Mouse (Mus musculus) intestine, postnatal 0 days (tissue): ENCODE data around the gene Baz1b. TPM values are rescaled to one million over a fixed set of nuclear protein-coding genes. Genes with fewer than 3 reads are reported as not detected.
A peak's percentile ranks its signal among the peaks of the same experiment; 100 is the strongest.

Experiments used
- ATAC-seq: fragments of 200-750 bp; cut with Nextera tagmentation; 2 replicates; pipeline ENCODE4 v1.8.0; 2017; ENCODE audit warnings: mild to moderate bottlenecking, moderate TSS enrichment, moderate library complexity
- H3K27ac ChIP-seq: fragments of 300-500 bp; sonication (generic); 2 replicates; pipeline ENCODE4 v1.5.1; 2014; ENCODE audit warnings: mild to moderate bottlenecking, low read depth, low read length, moderate library complexity
- H3K27me3 ChIP-seq: fragments of 300-500 bp; sonication (generic); replicated peaks from 2 replicates; pipeline ENCODE4 v1.6.1; 2014; ENCODE audit warnings: low read length, mixed read lengths; ENCODE audit not compliant: control insufficient read depth, insufficient read depth
- H3K36me3 ChIP-seq: fragments of 300-500 bp; sonication (generic); 2 replicates; pipeline ENCODE4 v1.6.1; 2014; ENCODE audit warnings: mild to moderate bottlenecking, moderate library complexity; ENCODE audit not compliant: control insufficient read depth, insufficient read depth
- H3K4me1 ChIP-seq: fragments of 300-500 bp; sonication (generic); replicated peaks from 2 replicates; pipeline ENCODE4 v1.6.1; 2014; ENCODE audit warnings: antibody characterized with exemption, low read length, mixed read lengths; ENCODE audit not compliant: control insufficient read depth, insufficient read depth
- H3K4me2 ChIP-seq: fragments of 300-500 bp; sonication (generic); replicated peaks from 2 replicates; pipeline ENCODE4 v1.6.1; 2014; ENCODE audit warnings: low read depth, mild to moderate bottlenecking, moderate library complexity
- H3K4me3 ChIP-seq: fragments of 300-500 bp; sonication (generic); 2 replicates; pipeline ENCODE4 v1.5.1; 2014; ENCODE audit warnings: low read depth, low read length
- H3K9ac ChIP-seq: fragments of 300-500 bp; sonication (generic); 2 replicates; pipeline ENCODE4 v1.6.1; 2014; ENCODE audit warnings: mild to moderate bottlenecking, low read depth, low read length
- H3K9me3 ChIP-seq: fragments of 300-500 bp; sonication (generic); 2 replicates; pipeline ENCODE4 v1.6.1; 2016; ENCODE audit warnings: mixed run types; ENCODE audit not compliant: control insufficient read depth
- CTCF ChIP-seq: sonication (generic); IDR thresholded peaks from 2 replicates; pipeline ENCODE4 v1.5.1; 2016; ENCODE audit warnings: low read depth, mild to moderate bottlenecking, control low read depth, antibody characterized with exemption, moderate library complexity
- WGBS: fragments of 180-500 bp; shearing (Covaris S2); extraction: QIAGEN DNeasy Blood & Tissue Kit; methylation state at CpG from one replicate; pipeline ENCODE4 v1.1.7; 2014; 5-methylcytosine and 5-hydroxymethylcytosine counted together
- polyA plus RNA-seq: library from polyadenylated mRNA; unstranded; fragments of >200 nt; fragmentation: Nextera tagmentation; extraction: Ambion mirVana; gene quantifications from 2 replicates; pipeline ENCODE4 v1.2.1, GENCODE M21; 2015

Baz1b gene
- polyA plus RNA-seq, 1 experiment from 2014 or later, result 11.0 TPM

- Histone ChIP-seq H3K27ac (no peak overlapping the region), H3K27me3 (peaks cover 19% of the 10 kb centered on the region), H3K4me3 (no peak overlapping the region), H3K4me2 (no peak overlapping the region), H3K36me3 (no peaks in the 10 kb centered on the region), H3K4me1 (peaks cover 4% of the 10 kb centered on the region; the same call in 1 of the 2 replicates), H3K9ac (no peak overlapping the region), H3K9me3 (no peaks in the 10 kb centered on the region)
- no peak for TF ChIP-seq CTCF
- no peak for ATAC-seq
- WGBS, result 23% methylated on average over 12 of the region's 12 CpGs
Measured at GRCm38 (mm10) chr5:135253741-135254401, 66.8 kb downstream of the Baz1b start.

- Histone ChIP-seq H3K9ac (no peak overlapping the region), H3K9me3 (no peaks in the 10 kb centered on the region), H3K4me1 (no peaks in the 10 kb centered on the region), H3K36me3 (no peaks in the 10 kb centered on the region), H3K4me2 (no peak overlapping the region), H3K4me3 (no peak overlapping the region), H3K27ac (no peak overlapping the region), H3K27me3 (no peaks in the 10 kb centered on the region)
- 87% methylated on average over 3 of the region's 3 CpGs for WGBS
- ATAC-seq, result no peak
- TF ChIP-seq CTCF, result no peak
Measured at GRCm38 (mm10) chr5:135256166-135256565, 69.1 kb downstream of the Baz1b start.

- H3K9me3 ChIP-seq, result no peaks in the 10 kb centered on the region
- H3K27ac ChIP-seq, result no peak overlapping the region
- ATAC-seq, result no peak
- H3K4me2 ChIP-seq, result no peak overlapping the region
- TF ChIP-seq CTCF, result peak; percentile 42
- no peaks in the 10 kb centered on the region for H3K36me3 ChIP-seq
- no peak overlapping the region for H3K4me3 ChIP-seq
- 81% methylated on average over 12 of the region's 12 CpGs for WGBS
- no peaks in the 10 kb centered on the region for H3K27me3 ChIP-seq
- no peaks in the 10 kb centered on the region for H3K4me1 ChIP-seq
- H3K9ac ChIP-seq, result no peak overlapping the region
Measured at GRCm38 (mm10) chr5:135257559-135257958, 70.5 kb downstream of the Baz1b start.

GRCm38 (mm10) chr5:135258280-135259150 is 71.5 kb downstream of the Baz1b start:
- no peaks in the 10 kb centered on the region for H3K4me1 ChIP-seq
- peak overlapping the region; percentile 26 for H3K9ac ChIP-seq
- 43% methylated on average over 30 of the region's 30 CpGs for WGBS
- H3K27me3 ChIP-seq, result no peaks in the 10 kb centered on the region
- H3K27ac ChIP-seq, result 0 out of 2 replicates have a peak overlapping the region, but pooled peaks have one; percentile 8
- peak overlapping the region; percentile 52 for H3K4me2 ChIP-seq
- no peaks in the 10 kb centered on the region for H3K9me3 ChIP-seq
- no peak for TF ChIP-seq CTCF
- no peak for ATAC-seq
- H3K36me3 ChIP-seq, result no peaks in the 10 kb centered on the region
- H3K4me3 ChIP-seq, result no peak overlapping the region

GRCm38 (mm10) chr5:135263866-135264503 is 76.9 kb downstream of the Baz1b start:
- peak; percentile 70 for ATAC-seq
- no peaks in the 10 kb centered on the region for H3K27me3 ChIP-seq
- no peaks in the 10 kb centered on the region for H3K36me3 ChIP-seq
- WGBS, result 19% methylated on average over 17 of the region's 17 CpGs
- H3K4me3 ChIP-seq, result no peak overlapping the region
- TF ChIP-seq CTCF, result no peak
- H3K4me2 ChIP-seq, result peak overlapping the region; percentile 45
- H3K4me1 ChIP-seq, result peaks cover 8% of the 10 kb centered on the region; the same call in 1 of the 2 replicates
- peak overlapping the region; percentile 22; the same call in 1 of the 2 replicates for H3K9ac ChIP-seq
- no peak overlapping the region for H3K27ac ChIP-seq
- H3K9me3 ChIP-seq, result no peaks in the 10 kb centered on the region

GRCm38 (mm10) chr5:135264548-135264947 is 77.5 kb downstream of the Baz1b start:
- Histone ChIP-seq H3K9ac (peak overlapping the region; percentile 22; the same call in 1 of the 2 replicates), H3K27ac (no peak overlapping the region), H3K9me3 (no peaks in the 10 kb centered on the region), H3K4me1 (peaks cover 8% of the 10 kb centered on the region; the same call in 1 of the 2 replicates), H3K36me3 (no peaks in the 10 kb centered on the region), H3K4me2 (peak overlapping the region; percentile 45), H3K27me3 (no peaks in the 10 kb centered on the region), H3K4me3 (no peak overlapping the region)
- no peak for TF ChIP-seq CTCF
- WGBS, result 46% methylated on average over 9 of the region's 9 CpGs
- peak; percentile 59; the same call in 1 of the 2 replicates for ATAC-seq
